Mouse (Mus musculus): ENCODE results near the gene Afp. TPM values are rescaled to one million over a fixed set of nuclear protein-coding genes. Genes with fewer than 3 reads are reported as not detected.

Gene Afp
- polyA plus RNA-seq (2012), result 0.09 and 0.41 TPM in 2 replicates

GRCm38 (mm10) chr5:90490518-90490917, at the start of gene Afp:
Gene Afp (plus strand): TSS chr5:90490737.

GRCm38 (mm10) chr5:90460619-90461018, 29.9 kb upstream of the Afp start, which contains the start of gene Alb:
Gene Alb (plus strand): TSS chr5:90460897.

GRCm38 (mm10) chr5:90518356-90519100, 28.0 kb downstream of the Afp start, which contains the start of gene Afm:
Gene Afm (plus strand): TSS chr5:90518932.

Other genes with a start within 250 kb of the Afp start
- gene Ankrd17, start 124.2 kb upstream of the Afp start, polyA plus RNA-seq (2012), result 10.5 and 17.4 TPM in 2 replicates
- gene Gm9958, start 123.5 kb upstream of the Afp start, polyA plus RNA-seq (2012), result not detected in 2 replicates
- gene Alb, start 29.8 kb upstream of the Afp start, polyA plus RNA-seq (2012), result not detected in 2 replicates
- not detected in 2 replicates for gene Afm, start 28.2 kb downstream of the Afp start, polyA plus RNA-seq (2012)
- not detected in 2 replicates for gene 5830473C10Rik, start 70.4 kb downstream of the Afp start, polyA plus RNA-seq (2012)
- gene Rassf6, start 149.9 kb downstream of the Afp start, polyA plus RNA-seq (2012), result 0.09 TPM in 1 of 2 replicates, not detected in the other

Measured in megakaryocyte-erythroid progenitor cell, adult 5 weeks (primary cell).